14 mouse cellular contexts compared by ENCODE assay signal in the genomic region with DNA sequence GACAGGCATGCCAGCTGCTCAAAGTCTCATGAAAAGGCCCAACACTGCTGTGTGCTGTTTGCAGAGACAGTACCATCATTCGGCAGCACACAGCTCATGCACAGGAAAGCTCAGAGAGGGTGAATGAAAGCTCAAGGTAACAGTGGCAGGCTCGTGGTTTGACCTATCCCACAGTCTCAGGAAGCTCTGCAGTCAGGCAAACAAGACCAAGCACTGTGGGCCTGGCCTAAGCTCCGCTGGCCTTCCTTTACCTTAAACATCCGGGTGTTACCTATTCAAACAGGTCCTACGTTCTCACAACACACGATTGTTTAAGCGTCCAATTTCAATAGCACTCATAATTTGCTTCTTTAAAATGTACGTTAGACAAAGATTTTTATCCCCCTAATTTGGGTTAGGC. TPM values are rescaled to one million over a fixed set of nuclear protein-coding genes. Genes with fewer than 3 reads are reported as not detected.
DNase-seq lines count a peak whose midpoint lies in the region; ATAC-seq lines count a peak whose summit lies in the region.
"Had no signal": no experiment of that assay in that cellular context is flagged by ENCODE, and none has a peak within 500 bp of the region (broad histone marks: within the 10 kb centered on the region; RNA-seq: fewer than 3 reads in every experiment).

No protein-coding gene starts in this region.

- peaks cover 86% of the 10 kb centered on the region for H3K79me2 ChIP-seq in macrophage (ENCODE audit: inconsistent target)

- intact Hi-C loops in heart, postnatal 14 days (cut with DNase I), result loop anchor here (5.0 kb wide), 1 partner anchor 97 kb away; no protein-coding TSS in a partner anchor
- intact Hi-C loops in left cerebral cortex, postnatal 10 days (cut with DNase I), result loop anchor here (10.0 kb wide), 1 partner anchor 81 kb away; a partner anchor contains a TSS

- no peaks in the 10 kb centered on the region for H3K36me3 ChIP-seq in heart, embryonic 11.5 days (ENCODE audit: control insufficient read depth, insufficient read depth, low read length)
- no peaks in the 10 kb centered on the region for H3K36me3 ChIP-seq in megakaryocyte, embryonic 14.5 days (replicated peaks; ENCODE audit: low read length)
- peaks cover 12% of the 10 kb centered on the region; the same call in 1 of the 2 replicates for H3K36me3 ChIP-seq in macrophage (ENCODE audit: inconsistent target)
- H3K36me3 ChIP-seq: midbrain, embryonic 12.5 days had no signal

- peak overlapping the region; percentile 24; the same call in 1 of the 2 replicates for H3K9ac ChIP-seq in heart, embryonic 11.5 days (ENCODE audit: low read depth, low read length)
- H3K9ac ChIP-seq: embryonic facial prominence, embryonic 12.5 days; midbrain, embryonic 12.5 days had no signal

- no peak for ATAC-seq in heart, embryonic 11.5 days (replicated peaks; ENCODE audit: insufficient number of reproducible peaks, low FRiP score, low TSS enrichment)
- no peak for ATAC-seq in megakaryocyte, adult 5-6 weeks (ENCODE audit: poor library complexity, severe bottlenecking)
- ATAC-seq: forebrain, embryonic 13.5 days had no signal

- H3K9me3 ChIP-seq in heart, embryonic 11.5 days (replicated peaks; ENCODE audit: control insufficient read depth, low read length), result no peaks in the 10 kb centered on the region
- no peaks in the 10 kb centered on the region for H3K9me3 ChIP-seq in megakaryocyte, embryonic 14.5 days
- H3K9me3 ChIP-seq: embryonic facial prominence, embryonic 12.5 days; forebrain, embryonic 13.5 days; midbrain, embryonic 12.5 days; neural tube, embryonic 13.5 days had no signal

- H3K27ac ChIP-seq in heart, embryonic 11.5 days (ENCODE audit: low read depth, low read length), result peak overlapping the region; percentile 62
- peak overlapping the region; percentile 94 for H3K27ac ChIP-seq in macrophage
- H3K27ac ChIP-seq: embryonic facial prominence, embryonic 12.5 days had no signal

- peak overlapping the region; percentile 24; the same call in 1 of the 2 replicates for H3K4me2 ChIP-seq in heart, embryonic 11.5 days
- H3K4me2 ChIP-seq: embryonic facial prominence, embryonic 12.5 days had no signal

- H3K4me3 ChIP-seq in heart, embryonic 11.5 days (ENCODE audit: low read depth, low read length), result no peak overlapping the region
- H3K4me3 ChIP-seq in megakaryocyte, embryonic 14.5 days (replicated peaks), result peak overlapping the region; percentile 52
- H3K4me3 ChIP-seq in macrophage (ENCODE audit: inconsistent target), result no peak overlapping the region; the same call in 1 of the 2 replicates
- H3K4me3 ChIP-seq: embryonic facial prominence, embryonic 12.5 days; forebrain, embryonic 13.5 days; midbrain, embryonic 12.5 days; neural tube, embryonic 13.5 days had no signal

- H3K27me3 ChIP-seq in heart, embryonic 11.5 days (ENCODE audit: control insufficient read depth, insufficient read depth, low read length), result no peaks in the 10 kb centered on the region
- peaks cover 54% of the 10 kb centered on the region for H3K27me3 ChIP-seq in megakaryocyte, embryonic 14.5 days (replicated peaks)
- H3K27me3 ChIP-seq: embryonic facial prominence, embryonic 12.5 days; forebrain, embryonic 13.5 days; midbrain, embryonic 12.5 days; neural tube, embryonic 13.5 days had no signal

- no peak for DNase-seq in heart, postnatal 14 days
- peak; percentile 34 for DNase-seq in T-cell, adult 2 months (ENCODE audit: low spot score)
- no peak for DNase-seq in frontal cortex, postnatal 36 days (ENCODE audit: low spot score in 2 of 2)
- DNase-seq in left cerebral cortex, postnatal 10 days (ENCODE audit: extremely low spot score in 1 of 2, low spot score in 2 of 2), result no peak
- DNase-seq: kidney, adult 2 months; lung, embryonic 14.5 days had no signal

- 74% methylated on average over 8 of the region's 8 CpGs for WGBS in heart, embryonic 11.5 days (ENCODE audit: insufficient replicate concordance)
- whole genome bisulfite sequencing in macrophage (ENCODE audit: missing documents), result 81% methylated on average over 8 of the region's 8 CpGs

- H3K4me1 ChIP-seq in heart, embryonic 11.5 days (ENCODE audit: control insufficient read depth, insufficient read depth, low read length), result peaks cover 36% of the 10 kb centered on the region
- H3K4me1 ChIP-seq in megakaryocyte, embryonic 14.5 days, result peaks cover 58% of the 10 kb centered on the region

RNA-seq across cellular contexts. Expression of a gene that starts 4.4 kb away (rescaled TPM):
- polyA plus RNA-seq in heart, embryonic 11.5 days (2014; fragmentation: Nextera tagmentation; extraction: Ambion mirVana), result 25.2 and 28.9 TPM in 2 replicates
- 10 to 100 TPM; 34.6 to 37.1 TPM for total RNA-seq in heart, postnatal 14 days (2021)
- 34.2 TPM in 1 of 2 replicates, not detected in the other for polyA plus RNA-seq in megakaryocyte, embryonic 14.5 days (2012; ENCODE audit: insufficient read depth, low replicate concordance)
- 11.7 and 13.7 TPM in 2 replicates for total RNA-seq in megakaryocyte, adult 5-6 weeks (2015)
- 27.1 and 28.1 TPM in 2 replicates for total RNA-seq in megakaryocyte, adult 5-6 weeks (2017)
- 1,000 to 10,000 TPM in 10 of 26 experiments, 100 to 1,000 TPM in 16; 335 to 1,465 (median 848) TPM for total RNA-seq in macrophage (2018; cell fraction: chromatin; rRNA removed)
- total RNA-seq in macrophage (2018; cell fraction: cytosol; rRNA removed), result 100 to 1,000 TPM in 2 of 26 experiments, 10 to 100 TPM in 24; 25.4 to 110 (median 61.4) TPM
- total RNA-seq in macrophage (2018; cell fraction: nucleus; rRNA removed), result 100 to 1,000 TPM; 139 to 982 (median 408) TPM
- polyA plus RNA-seq in macrophage (2018), result 85.4 to 263 TPM (median 126 TPM) in 3 replicates
- 10 to 100 TPM; 31.1 to 31.9 TPM for total RNA-seq in left cerebral cortex, postnatal 10 days (2021)
